Mouse (Mus musculus) heart, embryonic 14.5 days (tissue): Measurements from ENCODE around the gene Ppp1r2. TPM values are rescaled to one million over a fixed set of nuclear protein-coding genes. Genes with fewer than 3 reads are reported as not detected.

Experiments used
- microRNA-seq: library from miRNA; unstranded; fragments of <30 nt; microRNA quantifications from one replicate; pipeline ENCODE4, GENCODE M21; 2016
- polyA plus RNA-seq: library from polyadenylated mRNA; unstranded; fragments of >200 nt; fragmentation: Nextera tagmentation; extraction: Ambion mirVana; gene quantifications from 2 replicates; pipeline ENCODE4 v1.2.1, GENCODE M21; 2014

Ppp1r2 gene
- polyA plus RNA-seq, 1 experiment from 2014 or later: 105 TPM

Small RNA genes lying within 50 kb of the gene (microRNA-seq; reads per million reads assigned to microRNA genes)
- not detected for gene Gm27415

Other genes with a start within 250 kb of the Ppp1r2 start
- gene Xxylt1, start 193.8 kb downstream of the Ppp1r2 start, polyA plus RNA-seq: 10.6 and 12.2 TPM in 2 replicates
- 14.9 and 15.0 TPM in 2 replicates for gene Acap2, start 74.0 kb downstream of the Ppp1r2 start, polyA plus RNA-seq
- gene Apod, start 39.5 kb upstream of the Ppp1r2 start, polyA plus RNA-seq: 0.19 and 0.53 TPM in 2 replicates
- gene Bdh1, start 147.0 kb upstream of the Ppp1r2 start, polyA plus RNA-seq: 7.7 and 9.0 TPM in 2 replicates